Mouse (Mus musculus): ENCODE measurements around the gene Armc8. TPM values are rescaled to one million over a fixed set of nuclear protein-coding genes. Genes with fewer than 3 reads are reported as not detected.

Armc8 gene
- polyA plus RNA-seq, 1 experiment from 2014 or later = 43.0 TPM

DNA sequence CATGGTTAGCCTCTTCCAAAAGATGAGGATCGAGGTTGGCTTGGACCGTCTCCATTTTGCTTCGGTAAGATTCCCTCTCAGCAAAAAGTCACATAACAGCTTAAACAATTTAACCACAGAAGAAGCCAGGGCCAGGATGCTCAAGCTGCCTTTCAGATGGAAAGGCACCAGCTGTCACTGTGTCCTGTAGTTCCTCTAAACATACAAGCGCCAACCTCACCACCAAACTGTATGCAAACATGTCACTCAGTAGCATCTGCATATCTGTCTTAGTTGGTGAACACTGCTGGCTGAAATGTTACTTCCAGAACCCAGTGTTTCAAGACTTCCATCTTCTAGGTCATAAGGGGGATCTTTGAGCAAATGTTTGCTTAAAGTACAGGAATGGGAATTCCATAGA lies 109.0 kb downstream of the Armc8 start:
- H3K36me3 ChIP-seq (replicated peaks) = no peaks in the 10 kb centered on the region
- ATAC-seq (ENCODE audit: low FRiP score) = no peak

DNA sequence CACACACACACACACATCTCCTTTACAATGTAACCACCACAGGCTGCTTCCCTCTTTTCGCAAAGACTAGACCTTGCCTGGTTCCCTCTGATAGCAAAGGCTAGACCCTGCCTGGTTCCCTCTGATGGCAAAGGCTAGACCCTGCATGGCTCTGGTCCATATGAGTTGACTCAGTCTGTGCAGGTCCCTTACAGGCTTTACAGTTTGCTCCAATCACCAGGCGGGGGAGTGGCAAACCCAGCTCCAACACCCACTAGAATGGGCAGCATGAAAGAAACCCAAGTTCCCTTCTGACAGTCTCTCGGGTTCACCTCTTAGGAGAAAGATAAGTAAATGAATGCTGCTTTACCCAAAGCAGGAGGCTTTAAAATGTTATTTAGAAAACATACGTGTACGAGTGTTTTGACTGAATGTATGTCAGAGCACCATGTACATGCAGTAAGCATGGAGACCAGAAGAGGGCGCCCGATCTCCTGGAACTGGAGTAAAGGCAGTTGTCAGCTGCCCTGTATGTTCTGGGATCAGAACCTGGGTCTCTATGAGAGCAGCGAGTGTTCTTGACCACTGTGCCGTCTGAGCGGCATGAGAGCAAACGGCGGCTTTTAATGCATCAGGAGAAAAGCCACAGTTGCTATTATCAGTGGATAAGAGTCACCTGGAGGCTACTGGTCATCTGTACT lies 110.0 kb downstream of the Armc8 start:
- WGBS = 45% methylated on average over 12 of the region's 12 CpGs
- no peaks in the 10 kb centered on the region for H3K9me3 ChIP-seq
- H3K4me3 ChIP-seq (replicated peaks) = no peak overlapping the region
- no peaks in the 10 kb centered on the region for H3K36me3 ChIP-seq (replicated peaks)
- H3K4me2 ChIP-seq = no peak overlapping the region
- no peaks in the 10 kb centered on the region for H3K4me1 ChIP-seq
- H3K9ac ChIP-seq = no peak overlapping the region
- H3K27ac ChIP-seq = no peak overlapping the region
- H3K27me3 ChIP-seq = 0 out of 2 replicates have a peak, but pooled peaks cover 3% of the 10 kb centered on the region
- ATAC-seq (ENCODE audit: low FRiP score) = no peak

More for the DNA sequence above, 109.0 kb downstream of the Armc8 start:
- Histone ChIP-seq H3K27me3 (no peaks in the 10 kb centered on the region), H3K9ac (no peak overlapping the region), H3K4me3 (replicated peaks) (no peak overlapping the region), H3K9me3 (no peaks in the 10 kb centered on the region), H3K4me2 (no peak overlapping the region), H3K27ac (no peak overlapping the region), H3K4me1 (no peaks in the 10 kb centered on the region)
- 87% methylated on average over 4 of the region's 4 CpGs for WGBS

DNA sequence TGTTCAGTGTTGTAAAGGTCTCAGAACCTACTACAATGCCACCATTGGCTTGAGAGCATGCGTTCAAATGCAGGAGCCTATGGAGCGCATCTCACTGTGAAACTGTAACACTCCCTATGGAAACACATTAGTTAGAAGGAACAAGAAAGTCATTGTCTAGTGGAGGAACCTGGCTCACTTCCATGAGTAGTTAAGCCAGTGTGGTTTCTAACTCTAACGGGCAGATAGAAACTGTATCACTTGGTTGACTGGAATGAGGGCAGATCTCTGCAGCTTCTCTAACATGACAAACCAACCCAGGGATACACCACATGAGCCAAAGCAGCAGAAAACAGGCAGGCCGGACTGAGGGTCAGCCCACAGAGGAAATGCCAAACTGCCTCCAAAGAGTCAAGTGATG lies 114.5 kb downstream of the Armc8 start:
- ATAC-seq (ENCODE audit: low FRiP score) = no peak
- Histone ChIP-seq H3K27ac (no peak overlapping the region), H3K4me3 (replicated peaks) (no peak overlapping the region), H3K4me2 (no peak overlapping the region), H3K27me3 (peaks cover 23% of the 10 kb centered on the region; the same call in 1 of the 2 replicates), H3K9me3 (no peaks in the 10 kb centered on the region), H3K4me1 (peaks cover 5% of the 10 kb centered on the region; the same call in 1 of the 2 replicates), H3K36me3 (replicated peaks) (no peaks in the 10 kb centered on the region), H3K9ac (no peak overlapping the region)
- 89% methylated on average over 4 of the region's 4 CpGs for WGBS

DNA sequence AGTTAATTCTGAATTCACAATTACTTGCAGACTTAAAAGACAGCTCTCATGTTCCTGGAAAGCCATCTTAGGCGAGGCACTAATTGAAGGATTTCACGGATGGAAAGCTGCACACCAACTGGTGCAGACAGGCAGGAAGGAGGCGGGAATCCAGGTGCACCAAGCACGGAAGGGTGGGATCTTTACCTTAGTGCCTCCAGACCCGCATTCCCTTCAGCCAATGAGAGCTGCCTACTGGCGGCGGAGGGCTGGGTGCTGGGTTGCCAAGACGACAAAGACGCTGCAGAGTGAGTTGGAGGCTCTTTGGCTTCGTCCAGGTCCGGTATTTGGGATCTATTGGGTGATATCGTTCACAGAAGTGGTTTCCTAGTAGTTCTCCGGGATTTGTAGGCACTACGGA lies 117.5 kb downstream of the Armc8 start, which contains the start of gene Nme9:
Gene Nme9 (plus strand): TSS at position 315 of the 400 bp plus-strand sequence.
- no peak for ATAC-seq (ENCODE audit: low FRiP score)
- Histone ChIP-seq H3K36me3 (replicated peaks) (no peaks in the 10 kb centered on the region), H3K9me3 (no peaks in the 10 kb centered on the region), H3K4me2 (0 out of 2 replicates have a peak within 1 kb of the TSS, but pooled peaks have one; percentile 17), H3K27ac (no peak within 1 kb of the TSS), H3K27me3 (peaks cover 23% of the 10 kb centered on the region; the same call in 1 of the 2 replicates), H3K4me3 (replicated peaks) (no peak within 1 kb of the TSS), H3K9ac (no peak within 1 kb of the TSS), H3K4me1 (peaks cover 5% of the 10 kb centered on the region; the same call in 1 of the 2 replicates)
- WGBS = 9% methylated on average over 14 of the region's 14 CpGs

DNA sequence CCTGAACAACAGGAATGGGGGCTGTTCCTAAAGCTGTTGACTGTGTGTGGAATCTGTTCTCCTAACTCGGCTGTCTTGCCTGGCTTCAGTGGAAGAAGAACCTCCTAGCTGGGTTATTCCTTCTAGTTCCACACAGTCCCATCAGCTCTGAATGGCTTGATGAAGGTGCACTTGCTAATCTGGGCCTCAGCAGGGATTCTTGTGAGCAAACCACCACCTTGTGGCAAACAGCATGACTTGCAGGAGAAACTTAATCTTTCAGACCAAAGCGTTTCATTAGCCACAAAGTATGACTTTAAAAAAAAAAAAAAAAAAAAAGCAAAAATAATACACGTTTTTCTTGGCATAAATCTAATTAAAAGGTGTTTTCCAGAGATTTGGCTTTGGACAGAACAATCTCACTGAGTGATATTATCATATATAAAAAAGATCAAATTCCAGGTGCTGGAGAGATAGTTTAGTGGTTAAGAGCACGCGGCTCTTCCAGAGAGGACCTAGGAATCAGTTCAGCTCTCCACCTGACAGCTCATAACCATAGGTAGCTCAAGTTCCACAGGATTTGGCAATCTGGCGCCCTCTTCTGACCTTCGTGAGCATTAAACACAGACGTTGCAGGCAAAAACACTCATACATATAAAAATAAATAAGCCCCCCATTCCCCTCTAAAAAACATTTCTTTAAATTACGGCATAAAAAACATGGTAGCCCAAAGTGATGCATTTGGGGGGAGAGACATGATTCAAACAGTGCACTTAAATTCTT lies 118.6 kb downstream of the Armc8 start:
- H3K36me3 ChIP-seq (replicated peaks) = no peaks in the 10 kb centered on the region
- WGBS = 50% methylated on average over 9 of the region's 9 CpGs
- no peak overlapping the region for H3K27ac ChIP-seq
- H3K4me1 ChIP-seq = peaks cover 5% of the 10 kb centered on the region; the same call in 1 of the 2 replicates
- no peaks in the 10 kb centered on the region for H3K9me3 ChIP-seq
- H3K4me2 ChIP-seq = no peak overlapping the region
- H3K4me3 ChIP-seq (replicated peaks) = no peak overlapping the region
- no peak overlapping the region for H3K9ac ChIP-seq
- ATAC-seq (ENCODE audit: low FRiP score) = no peak
- H3K27me3 ChIP-seq = peaks cover 23% of the 10 kb centered on the region; the same call in 1 of the 2 replicates

DNA sequence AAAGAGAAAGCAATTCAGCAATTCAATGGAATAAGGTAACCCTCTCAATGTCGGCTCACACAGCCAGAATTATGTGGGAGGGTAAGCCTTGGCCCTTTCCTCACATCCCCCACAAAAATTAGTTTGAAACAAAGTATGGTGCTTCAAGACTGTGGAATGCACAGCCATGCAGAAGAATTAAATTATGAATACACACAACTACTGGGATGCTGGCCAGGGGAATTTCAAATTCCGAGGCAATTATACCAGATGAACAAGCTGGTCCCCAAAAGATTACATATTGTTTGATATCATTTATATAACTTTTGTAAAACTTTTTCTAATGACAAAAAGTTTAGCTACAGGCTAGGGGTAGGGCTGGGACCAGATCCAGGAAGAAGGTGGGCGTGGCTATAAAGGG lies 121.4 kb downstream of the Armc8 start:
- H3K36me3 ChIP-seq (replicated peaks) = no peaks in the 10 kb centered on the region
- no peak overlapping the region for H3K27ac ChIP-seq
- 65% methylated on average over 3 of the region's 3 CpGs for WGBS
- no peak overlapping the region for H3K4me3 ChIP-seq (replicated peaks)
- H3K4me1 ChIP-seq = peaks cover 5% of the 10 kb centered on the region; the same call in 1 of the 2 replicates
- H3K4me2 ChIP-seq = no peak overlapping the region
- no peak overlapping the region for H3K9ac ChIP-seq
- peaks cover 16% of the 10 kb centered on the region; the same call in 1 of the 2 replicates for H3K27me3 ChIP-seq
- no peaks in the 10 kb centered on the region for H3K9me3 ChIP-seq
- ATAC-seq (ENCODE audit: low FRiP score) = no peak

DNA sequence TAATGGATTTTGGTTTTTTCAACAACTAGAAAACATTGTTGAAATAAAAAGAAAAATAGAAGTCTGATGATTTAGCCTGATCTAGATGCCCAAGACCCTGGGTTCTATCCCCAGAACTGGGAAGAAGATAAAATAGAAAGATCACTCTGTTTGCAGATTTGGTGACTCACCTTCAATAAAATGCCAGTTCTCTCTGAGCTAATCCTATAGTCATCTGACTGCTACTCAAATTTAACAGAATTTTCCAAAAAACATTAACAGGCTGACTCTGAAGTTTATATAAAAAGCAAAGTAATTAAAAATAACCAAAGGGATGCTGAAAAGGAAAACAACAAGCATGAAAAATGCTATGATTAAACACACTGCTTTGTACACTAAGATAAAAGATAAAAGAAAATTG lies 122.4 kb downstream of the Armc8 start:
- no peaks in the 10 kb centered on the region for H3K9me3 ChIP-seq
- H3K4me3 ChIP-seq (replicated peaks) = no peak overlapping the region
- no peak overlapping the region for H3K9ac ChIP-seq
- no peak overlapping the region for H3K4me2 ChIP-seq
- H3K27me3 ChIP-seq = peaks cover 15% of the 10 kb centered on the region; the same call in 1 of the 2 replicates
- no peaks in the 10 kb centered on the region for H3K36me3 ChIP-seq (replicated peaks)
- ATAC-seq (ENCODE audit: low FRiP score) = no peak
- H3K27ac ChIP-seq = no peak overlapping the region
- H3K4me1 ChIP-seq = peaks cover 2% of the 10 kb centered on the region; the same call in 1 of the 2 replicates

DNA sequence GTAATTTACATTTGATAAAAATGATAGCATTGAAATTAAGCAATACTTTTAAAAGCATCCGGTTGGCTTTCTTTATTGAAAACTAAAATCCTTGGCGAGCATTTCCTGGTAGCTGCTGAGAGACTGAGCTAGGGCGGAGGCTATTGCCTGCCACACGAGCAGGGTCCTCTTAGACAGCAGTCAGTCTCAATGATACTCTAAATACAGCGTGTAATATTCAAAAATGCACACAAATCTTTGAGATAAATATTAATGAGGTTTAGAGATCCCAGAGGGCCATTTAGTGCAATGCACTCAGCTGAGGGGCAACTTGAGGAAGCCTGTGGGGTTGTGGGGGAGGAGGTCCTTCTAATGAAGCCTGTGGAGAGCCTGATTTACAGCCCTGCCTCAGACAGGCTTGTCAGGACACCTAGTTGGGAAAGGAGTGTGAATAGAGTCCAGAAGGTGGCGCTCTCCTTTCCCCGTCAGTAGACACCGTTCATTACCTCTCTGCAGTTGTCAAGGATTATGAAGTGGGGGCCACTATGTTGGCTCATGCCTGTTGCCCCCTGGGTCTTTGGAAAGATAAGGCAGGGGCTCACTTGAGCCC lies 124.0 kb downstream of the Armc8 start:
- Histone ChIP-seq H3K4me1 (no peaks in the 10 kb centered on the region), H3K9ac (no peak overlapping the region), H3K4me3 (replicated peaks) (no peak overlapping the region), H3K4me2 (no peak overlapping the region), H3K27ac (no peak overlapping the region), H3K27me3 (0 out of 2 replicates have a peak, but pooled peaks cover 8% of the 10 kb centered on the region), H3K9me3 (no peaks in the 10 kb centered on the region), H3K36me3 (replicated peaks) (no peaks in the 10 kb centered on the region)
- 45% methylated on average over 8 of the region's 8 CpGs for WGBS
- peak; percentile 41; the same call in 1 of the 2 replicates for ATAC-seq (ENCODE audit: low FRiP score)

DNA sequence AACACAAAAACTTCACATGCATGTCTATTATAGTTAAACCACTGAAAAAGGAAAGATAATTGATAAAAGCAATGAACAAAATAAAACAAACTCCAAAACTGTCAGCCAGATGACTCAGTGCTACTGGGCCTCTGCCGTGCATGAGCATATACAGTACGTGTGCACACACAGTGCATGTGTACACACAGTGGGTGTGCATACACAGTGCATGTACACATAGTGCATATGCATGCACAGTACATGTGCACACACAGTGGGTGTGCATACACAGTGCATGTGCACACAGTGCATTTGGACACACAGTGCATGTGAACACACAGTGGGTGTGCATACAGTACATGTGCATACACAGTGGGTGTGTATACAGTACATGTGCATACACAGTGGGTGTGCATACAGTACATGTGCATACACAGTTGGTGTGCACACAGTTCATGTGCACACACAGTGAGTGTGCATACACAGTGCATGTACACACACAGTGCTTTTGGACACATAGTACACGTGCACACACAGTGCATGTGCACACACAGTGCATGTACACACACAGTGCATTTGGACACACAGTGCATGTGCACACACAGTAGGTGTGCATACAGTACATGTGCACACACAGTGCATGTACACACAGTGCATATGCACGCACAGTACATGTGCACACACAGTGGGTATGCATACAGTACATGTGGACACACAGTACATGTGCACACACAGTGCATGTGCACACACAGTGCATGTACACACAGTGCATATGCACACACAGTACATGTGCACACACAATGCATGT lies 126.9 kb downstream of the Armc8 start:
- H3K9me3 ChIP-seq = no peaks in the 10 kb centered on the region
- H3K9ac ChIP-seq = no peak overlapping the region
- H3K4me2 ChIP-seq = no peak overlapping the region
- H3K27ac ChIP-seq = no peak overlapping the region
- H3K36me3 ChIP-seq (replicated peaks) = no peaks in the 10 kb centered on the region
- H3K27me3 ChIP-seq = peaks cover 35% of the 10 kb centered on the region
- 94% methylated on average over 4 of the region's 4 CpGs for WGBS
- no peak overlapping the region for H3K4me3 ChIP-seq (replicated peaks)
- no peak for ATAC-seq (ENCODE audit: low FRiP score)
- H3K4me1 ChIP-seq = peaks cover 6% of the 10 kb centered on the region; the same call in 1 of the 2 replicates

DNA sequence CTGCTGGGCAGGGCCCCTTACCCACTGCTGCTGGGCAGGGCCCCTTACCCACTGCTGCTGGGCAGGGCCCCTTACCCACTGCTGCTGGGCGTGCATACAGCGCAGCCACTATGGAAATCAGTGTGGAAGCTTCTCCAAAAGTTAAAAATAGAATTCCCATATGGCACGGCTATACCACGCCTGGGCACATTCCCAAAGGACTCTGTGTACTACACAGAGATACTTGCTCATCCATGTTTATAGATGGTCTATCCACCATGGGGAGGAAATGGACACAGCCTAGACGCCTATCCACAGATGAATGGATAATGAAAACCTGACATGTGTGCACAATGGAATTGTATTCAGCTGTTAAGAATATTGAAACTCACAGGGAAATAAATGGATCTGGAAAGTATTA lies 127.8 kb downstream of the Armc8 start:
- Histone ChIP-seq H3K4me1 (peaks cover 7% of the 10 kb centered on the region; the same call in 1 of the 2 replicates), H3K9ac (no peak overlapping the region), H3K4me3 (replicated peaks) (no peak overlapping the region), H3K9me3 (no peaks in the 10 kb centered on the region), H3K36me3 (replicated peaks) (no peaks in the 10 kb centered on the region), H3K27ac (no peak overlapping the region), H3K4me2 (no peak overlapping the region), H3K27me3 (peaks cover 35% of the 10 kb centered on the region)
- no peak for ATAC-seq (ENCODE audit: low FRiP score)
- 81% methylated on average over 5 of the region's 5 CpGs for WGBS

DNA sequence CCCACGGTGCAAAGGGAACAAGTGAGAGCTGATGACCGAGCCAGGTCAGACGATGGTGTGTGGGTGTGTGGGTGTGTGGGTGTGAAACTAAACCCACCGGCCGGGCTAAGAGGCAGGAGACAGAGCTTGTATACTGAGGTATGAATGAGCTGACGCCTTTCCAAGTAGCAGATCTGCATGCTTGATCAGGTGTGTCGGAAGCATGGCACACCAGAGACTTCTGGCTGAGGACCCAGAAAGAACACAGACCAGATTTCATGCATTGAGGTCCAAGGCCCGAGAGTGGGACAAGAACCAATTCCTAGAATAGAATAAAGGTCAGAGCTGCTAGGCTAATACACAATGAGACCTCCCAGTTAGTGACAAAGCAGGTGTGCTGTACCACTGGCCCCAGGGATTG lies 129.6 kb downstream of the Armc8 start:
- no peak overlapping the region for H3K9ac ChIP-seq
- H3K27me3 ChIP-seq = peaks cover 35% of the 10 kb centered on the region
- ATAC-seq (ENCODE audit: low FRiP score) = no peak
- H3K9me3 ChIP-seq = no peaks in the 10 kb centered on the region
- no peak overlapping the region for H3K4me2 ChIP-seq
- H3K4me3 ChIP-seq (replicated peaks) = no peak overlapping the region
- no peak overlapping the region for H3K27ac ChIP-seq
- H3K36me3 ChIP-seq (replicated peaks) = no peaks in the 10 kb centered on the region
- 83% methylated on average over 8 of the region's 8 CpGs for WGBS
- peaks cover 26% of the 10 kb centered on the region for H3K4me1 ChIP-seq
